Mouse (Mus musculus) small intestine, adult 2 months (tissue): ENCODE measurements around the gene Hdac9.

Experiments used
- CTCF ChIP-seq: fragments of 200-500 bp; IDR thresholded peaks from 2 replicates; pipeline ENCODE4 v1.5.1; 2012; ENCODE audit warnings: low read depth, mild to moderate bottlenecking, control low read depth, inconsistent platforms, low read length, moderate library complexity, mixed read lengths; ENCODE audit not compliant: insufficient replicate concordance, insufficient read length; ENCODE audit errors: extremely low read depth
- POLR2A ChIP-seq: fragments of 200-500 bp; IDR thresholded peaks from 2 replicates; pipeline ENCODE4 v1.6.1; 2012; ENCODE audit warnings: low read depth, mild to moderate bottlenecking, control low read depth, inconsistent platforms, low read length, moderate library complexity

DNA sequence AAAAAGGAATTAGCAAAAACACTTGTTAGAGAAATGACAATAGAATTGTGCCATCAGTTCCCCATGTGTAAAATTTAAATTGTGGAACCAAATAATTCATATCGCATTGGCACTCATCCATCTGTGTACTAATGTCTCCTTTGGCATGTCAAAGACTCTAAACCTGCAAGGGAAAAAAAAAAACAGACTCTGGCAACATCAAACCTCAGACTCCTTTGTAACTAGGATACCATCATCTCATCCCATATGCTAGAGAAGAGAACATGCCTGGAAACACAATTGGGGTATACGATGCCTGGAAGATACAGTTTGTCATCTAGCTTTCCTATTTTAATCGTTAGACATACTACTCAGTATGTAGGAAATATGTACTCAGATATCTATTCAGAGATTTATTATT lies 347.4 kb downstream of the Hdac9 start:
- no peak for TF ChIP-seq CTCF
- TF ChIP-seq POLR2A = no peak
